ENCODE assay signal across 21 mouse cellular contexts in genomic region chr1:98392001-98392400, GRCm38 (mm10). TPM values are rescaled to one million over a fixed set of nuclear protein-coding genes. Genes with fewer than 3 reads are reported as not detected.
A peak's percentile ranks its signal among the peaks of the same experiment; 100 is the strongest.
DNase-seq lines count a peak whose midpoint lies in the region; ATAC-seq and TF ChIP-seq lines count a peak whose summit lies in the region.
"Had no signal": no experiment of that assay in that cellular context is flagged by ENCODE, and none has a peak within 500 bp of the region (broad histone marks: within the 10 kb centered on the region; RNA-seq: fewer than 3 reads in every experiment).

No protein-coding gene starts in this region.

- peak; percentile 71 for DNase-seq in forebrain, embryonic 14.5 days (ENCODE audit: low spot score)
- no peak for DNase-seq in forebrain, embryonic 11.5 days (ENCODE audit: low spot score)
- DNase-seq in midbrain, postnatal 0 days (ENCODE audit: low spot score): peak; percentile 69
- no peak for DNase-seq in midbrain, embryonic 10.5 days (ENCODE audit: low spot score)
- no peak for DNase-seq in thymus, adult 2 months
- DNase-seq: adrenal gland, postnatal 25 days; B cell, adult 2 months; cerebellum, adult 11-12 months; gastrocnemius, postnatal 10 days; kidney, adult 11 months; kidney, postnatal 36 days; liver had no signal

- no peaks in the 10 kb centered on the region for H3K36me3 ChIP-seq in forebrain, embryonic 14.5 days (ENCODE audit: control insufficient read depth, insufficient read depth, low read length)
- no peaks in the 10 kb centered on the region for H3K36me3 ChIP-seq in forebrain, embryonic 11.5 days (ENCODE audit: control insufficient read depth, insufficient read depth, low read length)
- H3K36me3 ChIP-seq in intestine, postnatal 0 days (ENCODE audit: control insufficient read depth, insufficient read depth): no peaks in the 10 kb centered on the region
- H3K36me3 ChIP-seq in intestine, embryonic 16.5 days (ENCODE audit: control insufficient read depth, insufficient read depth, low read length): no peaks in the 10 kb centered on the region
- no peaks in the 10 kb centered on the region for H3K36me3 ChIP-seq in midbrain, postnatal 0 days (ENCODE audit: insufficient read depth, low read length)
- no peaks in the 10 kb centered on the region for H3K36me3 ChIP-seq in midbrain, embryonic 10.5 days
- no peaks in the 10 kb centered on the region for H3K36me3 ChIP-seq in thymus, adult 2 months (ENCODE audit: control insufficient read depth, insufficient read depth, low read length)
- H3K36me3 ChIP-seq in neural tube, embryonic 15.5 days: no peaks in the 10 kb centered on the region

- no peak overlapping the region for H3K4me3 ChIP-seq in forebrain, embryonic 14.5 days (ENCODE audit: low read depth, low read length)
- no peak overlapping the region for H3K4me3 ChIP-seq in forebrain, embryonic 11.5 days (ENCODE audit: low read depth, low read length)
- no peak overlapping the region for H3K4me3 ChIP-seq in intestine, postnatal 0 days (ENCODE audit: low read depth, low read length)
- no peak overlapping the region for H3K4me3 ChIP-seq in intestine, embryonic 16.5 days (ENCODE audit: low read length)
- H3K4me3 ChIP-seq in midbrain, postnatal 0 days (ENCODE audit: low read depth, low read length): no peak overlapping the region
- H3K4me3 ChIP-seq in midbrain, embryonic 10.5 days: no peak overlapping the region
- no peak overlapping the region for H3K4me3 ChIP-seq in thymus, adult 2 months (ENCODE audit: control insufficient read depth, insufficient read depth, low read length)
- H3K4me3 ChIP-seq in neural tube, embryonic 15.5 days (replicated peaks): no peak overlapping the region
- H3K4me3 ChIP-seq: megakaryocyte, embryonic 14.5 days had no signal

- no peak overlapping the region for H3K9ac ChIP-seq in forebrain, embryonic 14.5 days (ENCODE audit: low read length)
- H3K9ac ChIP-seq in forebrain, embryonic 11.5 days (ENCODE audit: low read length): no peak overlapping the region
- H3K9ac ChIP-seq in intestine, postnatal 0 days (ENCODE audit: low read depth, low read length): no peak overlapping the region
- H3K9ac ChIP-seq in intestine, embryonic 16.5 days (ENCODE audit: low read depth, low read length): no peak overlapping the region
- no peak overlapping the region for H3K9ac ChIP-seq in midbrain, postnatal 0 days (replicated peaks; ENCODE audit: low read length, poor library complexity, severe bottlenecking)
- no peak overlapping the region for H3K9ac ChIP-seq in neural tube, embryonic 15.5 days (replicated peaks)

- TF ChIP-seq CTCF in intestine, postnatal 0 days (IDR thresholded peaks at IDR 0.05; ENCODE audit: low read depth): peak; percentile 49
- TF ChIP-seq CTCF in midbrain, postnatal 0 days (IDR thresholded peaks at IDR 0.05): peak; percentile 77
- no peak for TF ChIP-seq CTCF in thymus, adult 2 months (IDR thresholded peaks at IDR 0.05; ENCODE audit: borderline replicate concordance, control insufficient read depth, extremely low read depth, insufficient read depth, low read length, poor library complexity)

- no peak for TF ChIP-seq POLR2A in thymus, adult 2 months (IDR thresholded peaks at IDR 0.05; ENCODE audit: control insufficient read depth, extremely low read depth, insufficient read depth, low read length, poor library complexity)

- no peak for ATAC-seq in forebrain, embryonic 14.5 days
- no peak for ATAC-seq in forebrain, embryonic 11.5 days (replicated peaks; ENCODE audit: low FRiP score)
- ATAC-seq in intestine, postnatal 0 days: no peak
- no peak for ATAC-seq in intestine, embryonic 16.5 days
- no peak; the same call in 1 of the 2 replicates for ATAC-seq in midbrain, postnatal 0 days (ENCODE audit: low FRiP score)
- no peak for ATAC-seq in neural tube, embryonic 15.5 days (ENCODE audit: low FRiP score)

- H3K27ac ChIP-seq in forebrain, embryonic 14.5 days (ENCODE audit: low read depth, low read length): no peak overlapping the region
- no peak overlapping the region for H3K27ac ChIP-seq in forebrain, embryonic 11.5 days (ENCODE audit: low read depth, low read length)
- H3K27ac ChIP-seq in intestine, postnatal 0 days (ENCODE audit: low read depth, low read length): no peak overlapping the region
- H3K27ac ChIP-seq in intestine, embryonic 16.5 days (ENCODE audit: low read length): no peak overlapping the region
- H3K27ac ChIP-seq in midbrain, postnatal 0 days (ENCODE audit: low read depth, low read length): no peak overlapping the region
- H3K27ac ChIP-seq in midbrain, embryonic 10.5 days (replicated peaks): no peak overlapping the region
- H3K27ac ChIP-seq in thymus, adult 2 months (ENCODE audit: control insufficient read depth, insufficient read depth, low read length): no peak overlapping the region
- H3K27ac ChIP-seq in neural tube, embryonic 15.5 days (replicated peaks): no peak overlapping the region

- no peak overlapping the region for H3K4me2 ChIP-seq in forebrain, embryonic 14.5 days (ENCODE audit: low read length)
- H3K4me2 ChIP-seq in forebrain, embryonic 11.5 days (ENCODE audit: low read depth, low read length, severe bottlenecking): no peak overlapping the region
- H3K4me2 ChIP-seq in intestine, postnatal 0 days (replicated peaks; ENCODE audit: low read depth): no peak overlapping the region
- no peak overlapping the region for H3K4me2 ChIP-seq in intestine, embryonic 16.5 days (ENCODE audit: low read depth, low read length)
- H3K4me2 ChIP-seq in midbrain, postnatal 0 days (ENCODE audit: low read depth, low read length, poor library complexity, severe bottlenecking): no peak overlapping the region
- H3K4me2 ChIP-seq in neural tube, embryonic 15.5 days: no peak overlapping the region
- H3K4me2 ChIP-seq: heart, embryonic 11.5 days had no signal

- H3K27me3 ChIP-seq in forebrain, embryonic 14.5 days (replicated peaks; ENCODE audit: control insufficient read depth, insufficient read depth, low read length): no peaks in the 10 kb centered on the region
- no peaks in the 10 kb centered on the region for H3K27me3 ChIP-seq in forebrain, embryonic 11.5 days (ENCODE audit: control insufficient read depth, insufficient read depth, low read length)
- H3K27me3 ChIP-seq in intestine, postnatal 0 days (replicated peaks; ENCODE audit: control insufficient read depth, insufficient read depth, low read length): no peaks in the 10 kb centered on the region
- no peaks in the 10 kb centered on the region for H3K27me3 ChIP-seq in intestine, embryonic 16.5 days (replicated peaks; ENCODE audit: control insufficient read depth, insufficient read depth, low read length)
- H3K27me3 ChIP-seq in midbrain, postnatal 0 days (ENCODE audit: insufficient read depth, low read length): no peaks in the 10 kb centered on the region
- H3K27me3 ChIP-seq in midbrain, embryonic 10.5 days (ENCODE audit: low read depth, poor library complexity, severe bottlenecking): no peaks in the 10 kb centered on the region
- no peaks in the 10 kb centered on the region for H3K27me3 ChIP-seq in thymus, adult 2 months (ENCODE audit: control insufficient read depth, insufficient read depth, low read length)
- H3K27me3 ChIP-seq in neural tube, embryonic 15.5 days (replicated peaks): no peaks in the 10 kb centered on the region
- H3K27me3 ChIP-seq: megakaryocyte, embryonic 14.5 days had no signal

- H3K9me3 ChIP-seq in forebrain, embryonic 14.5 days (replicated peaks; ENCODE audit: control insufficient read depth, low read length): no peaks in the 10 kb centered on the region
- no peaks in the 10 kb centered on the region for H3K9me3 ChIP-seq in forebrain, embryonic 11.5 days (ENCODE audit: control insufficient read depth, low read length)
- no peaks in the 10 kb centered on the region for H3K9me3 ChIP-seq in intestine, postnatal 0 days (ENCODE audit: control insufficient read depth)
- no peaks in the 10 kb centered on the region for H3K9me3 ChIP-seq in intestine, embryonic 16.5 days (ENCODE audit: control insufficient read depth, low read length)
- H3K9me3 ChIP-seq in midbrain, postnatal 0 days (ENCODE audit: low read length): no peaks in the 10 kb centered on the region
- H3K9me3 ChIP-seq in midbrain, embryonic 10.5 days (replicated peaks): no peaks in the 10 kb centered on the region
- H3K9me3 ChIP-seq in neural tube, embryonic 15.5 days (replicated peaks): no peaks in the 10 kb centered on the region
- H3K9me3 ChIP-seq: megakaryocyte, embryonic 14.5 days had no signal

- H3K4me1 ChIP-seq in forebrain, embryonic 14.5 days (ENCODE audit: control insufficient read depth, insufficient read depth, low read length): no peaks in the 10 kb centered on the region
- no peaks in the 10 kb centered on the region for H3K4me1 ChIP-seq in forebrain, embryonic 11.5 days (replicated peaks; ENCODE audit: control insufficient read depth, insufficient read depth, low read length)
- H3K4me1 ChIP-seq in intestine, postnatal 0 days (replicated peaks; ENCODE audit: control insufficient read depth, insufficient read depth, low read length): no peaks in the 10 kb centered on the region
- no peaks in the 10 kb centered on the region for H3K4me1 ChIP-seq in intestine, embryonic 16.5 days (ENCODE audit: control insufficient read depth, insufficient read depth, low read length)
- no peaks in the 10 kb centered on the region for H3K4me1 ChIP-seq in midbrain, postnatal 0 days (ENCODE audit: insufficient read depth, low read length)
- H3K4me1 ChIP-seq in midbrain, embryonic 10.5 days: no peaks in the 10 kb centered on the region
- H3K4me1 ChIP-seq in thymus, adult 2 months (replicated peaks; ENCODE audit: control insufficient read depth, insufficient read depth, low read length): no peaks in the 10 kb centered on the region
- no peaks in the 10 kb centered on the region for H3K4me1 ChIP-seq in neural tube, embryonic 15.5 days
- H3K4me1 ChIP-seq: megakaryocyte, embryonic 14.5 days had no signal

RNA-seq across cellular contexts. Expression of gene Slco6d1, which starts 28.9 kb away (rescaled TPM):
- polyA plus RNA-seq in forebrain, embryonic 14.5 days (2014; fragmentation: Nextera tagmentation; extraction: Ambion mirVana): not detected in 2 replicates
- not detected in 2 replicates for polyA plus RNA-seq in forebrain, embryonic 11.5 days (2014; fragmentation: Nextera tagmentation; extraction: Ambion mirVana)
- polyA plus RNA-seq in intestine, postnatal 0 days (2015; fragmentation: Nextera tagmentation; extraction: Ambion mirVana): not detected in 2 replicates
- not detected in 2 replicates for polyA plus RNA-seq in intestine, embryonic 16.5 days (2015; fragmentation: Nextera tagmentation; extraction: Ambion mirVana)
- total RNA-seq in midbrain, postnatal 0 days (2014; rRNA removed): not detected in 2 replicates
- polyA plus RNA-seq in midbrain, postnatal 0 days (2015; fragmentation: Nextera tagmentation; extraction: Ambion mirVana): not detected in 2 replicates
- not detected in 2 replicates for polyA plus RNA-seq in midbrain, embryonic 10.5 days (2016; fragmentation: Nextera tagmentation; extraction: Ambion mirVana)
- not detected in 2 replicates for polyA plus RNA-seq in thymus, adult 2 months (2012; rRNA removed)
- polyA plus RNA-seq in neural tube, embryonic 15.5 days (2015; fragmentation: Nextera tagmentation; extraction: Ambion mirVana): not detected in 2 replicates
- total RNA-seq: adrenal gland, postnatal 25 days; common myeloid progenitor, adult 5-6 weeks; gastrocnemius, postnatal 10 days; hematopoietic stem cell, adult 5-6 weeks; left cerebral cortex, postnatal 10 days had no signal
- polyA plus RNA-seq: heart, embryonic 11.5 days; lung, embryonic 16.5 days had no signal

Comparison
In these comparisons a context has a peak if more than half of its experiments do, and no peak if none do; other contexts are left out.
1. DNase-seq: peak in forebrain, embryonic 14.5 days (single experiment) and midbrain, postnatal 0 days (single experiment); none in forebrain, embryonic 11.5 days (single experiment), midbrain, embryonic 10.5 days (single experiment) and thymus, adult 2 months (single experiment).